Mouse (Mus musculus): ENCODE data around the gene Defb36.

Defb36 gene

GRCm38 (mm10) chr2:152604057-152604456 lies at the start of gene Defb36:
Gene Defb36, plus strand, starts transcription at chr2:152604327.
- DNase-seq (ENCODE audit: low read depth): peak; percentile 28

GRCm38 (mm10) chr2:152556655-152557054 lies 47.5 kb upstream of the Defb36 start:
- peak; percentile 3 for DNase-seq (ENCODE audit: low read depth)

- DNase-seq (ENCODE audit: low read depth): no peak
Measured at GRCm38 (mm10) chr2:152569038-152569437, 35.1 kb upstream of the Defb36 start, which contains the start of gene Gm17416. Gene Gm17416, plus strand, starts transcription at chr2:152569338.

- no peak for DNase-seq (ENCODE audit: low read depth)
Measured at GRCm38 (mm10) chr2:152569881-152570280, 34.2 kb upstream of the Defb36 start.

GRCm38 (mm10) chr2:152570313-152570712 lies 33.8 kb upstream of the Defb36 start:
- no peak for DNase-seq (ENCODE audit: low read depth)

- DNase-seq (ENCODE audit: low read depth): no peak
Measured at GRCm38 (mm10) chr2:152572114-152572794, 31.9 kb upstream of the Defb36 start, which contains the start of gene Defb21. Gene Defb21, plus strand, starts transcription at chr2:152572744.

- DNase-seq (ENCODE audit: low read depth): no peak
Measured at GRCm38 (mm10) chr2:152573484-152573883, 30.6 kb upstream of the Defb36 start.

GRCm38 (mm10) chr2:152580107-152580506 lies 24.0 kb upstream of the Defb36 start, which contains the start of gene Defb19:
Gene Defb19, minus strand, starts transcription at chr2:152580312.
- DNase-seq (ENCODE audit: low read depth): no peak

GRCm38 (mm10) chr2:152580612-152581011 lies 23.5 kb upstream of the Defb36 start:
- DNase-seq (ENCODE audit: low read depth): no peak

GRCm38 (mm10) chr2:152586926-152587560 lies 17.1 kb upstream of the Defb36 start:
- no peak for DNase-seq (ENCODE audit: low read depth)

GRCm38 (mm10) chr2:152588450-152588849 lies 15.7 kb upstream of the Defb36 start:
- DNase-seq (ENCODE audit: low read depth): no peak

- DNase-seq (ENCODE audit: low read depth): no peak
Measured at GRCm38 (mm10) chr2:152589021-152589420, 15.1 kb upstream of the Defb36 start.

- DNase-seq (ENCODE audit: low read depth): no peak
Measured at GRCm38 (mm10) chr2:152599299-152599698, 4.8 kb upstream of the Defb36 start, which contains the start of gene Defb45. Gene Defb45, minus strand, starts transcription at chr2:152599399.

- DNase-seq (ENCODE audit: low read depth): no peak
Measured at GRCm38 (mm10) chr2:152600076-152600475, 4.1 kb upstream of the Defb36 start.

GRCm38 (mm10) chr2:152601275-152601960 lies 2.7 kb upstream of the Defb36 start:
- DNase-seq (ENCODE audit: low read depth): no peak

GRCm38 (mm10) chr2:152607746-152608145 lies 3.6 kb downstream of the Defb36 start:
- DNase-seq (ENCODE audit: low read depth): no peak

GRCm38 (mm10) chr2:152608719-152609118 lies 4.6 kb downstream of the Defb36 start:
- no peak for DNase-seq (ENCODE audit: low read depth)

GRCm38 (mm10) chr2:152612193-152612592 lies 8.1 kb downstream of the Defb36 start:
- DNase-seq (ENCODE audit: low read depth): no peak

GRCm38 (mm10) chr2:152615563-152615962 lies 11.4 kb downstream of the Defb36 start:
- peak; percentile 66 for DNase-seq (ENCODE audit: low read depth)

GRCm38 (mm10) chr2:152616470-152616869 lies 12.3 kb downstream of the Defb36 start:
- no peak for DNase-seq (ENCODE audit: low read depth)

GRCm38 (mm10) chr2:152617374-152617773 lies 13.2 kb downstream of the Defb36 start:
- peak; percentile 30 for DNase-seq (ENCODE audit: low read depth)

GRCm38 (mm10) chr2:152620367-152621134 lies 16.4 kb downstream of the Defb36 start:
- DNase-seq (ENCODE audit: low read depth): no peak
